Mouse (Mus musculus) MEL (cell line): ENCODE measurements around the gene Eif1b. TPM values are rescaled to one million over a fixed set of nuclear protein-coding genes. Genes with fewer than 3 reads are reported as not detected.
A peak's percentile ranks its signal among the peaks of the same experiment; 100 is the strongest.

Experiments used
- DNase-seq: peaks from one replicate; pipeline ENCODE4 v3.0.0; 2011; ENCODE audit warnings: low read depth, low spot score
- H3K27ac ChIP-seq: 2 replicates; pipeline ENCODE4 v1.5.1; 2012; ENCODE audit warnings: low read depth, mild to moderate bottlenecking, control low read depth, low read length, moderate library complexity; ENCODE audit not compliant: control insufficient read depth
- H3K27me3 ChIP-seq, 2 experiments: fragments of 150-350 bp in 1 of 2; sonication (generic) in 1 of 2; 2 replicates each; pipeline ENCODE4 v1.6.1; 2012; ENCODE audit warnings: low read length in 2 of 2, mild to moderate bottlenecking in 2 of 2, improper control_type of control experiment in 1 of 2, moderate library complexity in 1 of 2; ENCODE audit not compliant: insufficient read depth in 2 of 2, control insufficient read depth in 1 of 2
- H3K36me3 ChIP-seq, 2 experiments: 2 replicates each; pipeline ENCODE4 v1.6.1; 2012 to 2014; ENCODE audit warnings: low read length in 2 of 2, improper control_type of control experiment in 1 of 2, inconsistent platforms in 1 of 2, mild to moderate bottlenecking in 1 of 2; ENCODE audit not compliant: insufficient read depth in 2 of 2, control insufficient read depth in 1 of 2
- H3K4me1 ChIP-seq, 2 experiments: fragments of 150-350 bp in 1 of 2; sonication (generic) in 1 of 2; 2 replicates each; pipeline ENCODE4 v1.6.1; 2012; ENCODE audit warnings: low read length in 2 of 2, improper control_type of control experiment in 1 of 2, mild to moderate bottlenecking in 1 of 2; ENCODE audit not compliant: insufficient read depth in 2 of 2, control insufficient read depth in 1 of 2
- H3K4me3 ChIP-seq, 2 experiments: fragments of 150-350 bp in 1 of 2; sonication (generic) in 1 of 2; 2 replicates each; pipeline ENCODE4 v1.5.1; 2012; ENCODE audit warnings: low read depth in 2 of 2, low read length in 2 of 2, mild to moderate bottlenecking in 2 of 2, moderate library complexity in 2 of 2, control low read depth in 1 of 2, improper control_type of control experiment in 1 of 2; ENCODE audit not compliant: control insufficient read depth in 1 of 2, insufficient read depth in 1 of 2
- H3K79me2 ChIP-seq: 2 replicates; pipeline ENCODE4 v1.6.1; 2012; ENCODE audit warnings: mild to moderate bottlenecking, low read length, moderate library complexity; ENCODE audit not compliant: control insufficient read depth, poor library complexity, insufficient read depth
- H3K9ac ChIP-seq: 2 replicates; pipeline ENCODE4 v1.6.1; 2012; ENCODE audit warnings: low read depth, mild to moderate bottlenecking, control low read depth, low read length, moderate library complexity; ENCODE audit not compliant: control insufficient read depth, poor library complexity, severe bottlenecking
- H3K9me3 ChIP-seq: fragments of 150-350 bp; sonication (generic); replicated peaks from 2 replicates; pipeline ENCODE4 v1.6.1; 2012; ENCODE audit warnings: mild to moderate bottlenecking, low read length, improper control_type of control experiment, moderate library complexity; ENCODE audit not compliant: insufficient read depth
- CHD1 ChIP-seq: IDR thresholded peaks from 2 replicates; pipeline ENCODE4 v1.6.1; 2012; ENCODE audit warnings: low read depth, mild to moderate bottlenecking, inconsistent platforms, low read length, improper control_type of control experiment
- CHD2 ChIP-seq: IDR thresholded peaks from 2 replicates; pipeline ENCODE4 v1.6.1; 2011; ENCODE audit warnings: low read length, improper control_type of control experiment
- CTCF ChIP-seq, 3 experiments: IDR thresholded peaks in 2 of 3; conservative IDR thresholded peaks in 1 of 3; 2 replicates each; pipeline ENCODE4 v1.5.1; 2011 to 2012; ENCODE audit warnings: low read length in 3 of 3, low read depth in 2 of 3, mild to moderate bottlenecking in 2 of 3, improper control_type of control experiment in 1 of 3, inconsistent platforms in 1 of 3, mixed read lengths in 1 of 3, moderate library complexity in 1 of 3; ENCODE audit not compliant: control insufficient read depth in 1 of 3, insufficient read depth in 1 of 3, poor library complexity in 1 of 3, severe bottlenecking in 1 of 3
- EP300 ChIP-seq, 2 experiments: IDR thresholded peaks; 2 replicates each; pipeline ENCODE4 v1.6.1; 2011; ENCODE audit warnings: improper control_type of control experiment in 2 of 2, low read length in 2 of 2, low read depth in 1 of 2, mild to moderate bottlenecking in 1 of 2
- ETS1 ChIP-seq: IDR thresholded peaks from 2 replicates; pipeline ENCODE4 v1.6.1; 2012; ENCODE audit warnings: low read depth, mild to moderate bottlenecking, inconsistent platforms, low read length, improper control_type of control experiment, moderate library complexity
- GABPA ChIP-seq: IDR thresholded peaks from 2 replicates; pipeline ENCODE4 v1.6.1; 2012; ENCODE audit warnings: low read depth, mild to moderate bottlenecking, inconsistent platforms, low read length, improper control_type of control experiment, moderate library complexity
- GATA1 ChIP-seq: IDR thresholded peaks from 2 replicates; pipeline ENCODE4 v1.6.1; 2011; ENCODE audit warnings: low read depth, low read length, improper control_type of control experiment
- KAT2A ChIP-seq: conservative IDR thresholded peaks from 2 replicates; pipeline ENCODE4 v1.6.1; 2012; ENCODE audit warnings: low read depth, low read length, improper control_type of control experiment, inconsistent platforms
- MAZ ChIP-seq: IDR thresholded peaks from 2 replicates; pipeline ENCODE4 v1.6.1; 2012; ENCODE audit warnings: low read depth, mild to moderate bottlenecking, inconsistent platforms, low read length, improper control_type of control experiment
- MEF2A ChIP-seq: IDR thresholded peaks from 2 replicates; pipeline ENCODE4 v1.6.1; 2014; ENCODE audit warnings: low read depth, mild to moderate bottlenecking, inconsistent platforms, low read length, improper control_type of control experiment; ENCODE audit not compliant: poor library complexity, insufficient replicate concordance, severe bottlenecking; ENCODE audit errors: extremely low read depth
- MXI1 ChIP-seq: IDR thresholded peaks from 2 replicates; pipeline ENCODE4 v1.6.1; 2011; ENCODE audit warnings: mild to moderate bottlenecking, low read depth, low read length, improper control_type of control experiment
- MYB ChIP-seq: IDR thresholded peaks from 2 replicates; pipeline ENCODE4 v1.6.1; 2011; ENCODE audit warnings: mild to moderate bottlenecking, low read depth, low read length, improper control_type of control experiment
- NELFE ChIP-seq: IDR thresholded peaks from 2 replicates; pipeline ENCODE4 v1.6.1; 2011; ENCODE audit warnings: low read depth, low read length, improper control_type of control experiment
- POLR2A ChIP-seq, 2 experiments: IDR thresholded peaks; 2 replicates each; pipeline ENCODE4 v1.6.1; 2011 to 2012; ENCODE audit warnings: low read length in 2 of 2, mild to moderate bottlenecking in 2 of 2, control low read depth in 1 of 2, improper control_type of control experiment in 1 of 2, low read depth in 1 of 2, moderate library complexity in 1 of 2; ENCODE audit not compliant: control insufficient read depth in 1 of 2, insufficient read depth in 1 of 2, poor library complexity in 1 of 2
- RAD21 ChIP-seq: IDR thresholded peaks from 2 replicates; pipeline ENCODE4 v1.6.1; 2011; ENCODE audit warnings: mild to moderate bottlenecking, low read depth, low read length, improper control_type of control experiment
- RCOR1 ChIP-seq: IDR thresholded peaks from 2 replicates; pipeline ENCODE4 v1.6.1; 2012; ENCODE audit warnings: low read depth, mild to moderate bottlenecking, inconsistent platforms, low read length, improper control_type of control experiment
- SIN3A ChIP-seq: IDR thresholded peaks from 2 replicates; pipeline ENCODE4 v1.6.1; 2012; ENCODE audit warnings: low read length, improper control_type of control experiment, inconsistent platforms
- SMC3 ChIP-seq: IDR thresholded peaks from 2 replicates; pipeline ENCODE4 v1.6.1; 2011; ENCODE audit warnings: low read depth, low read length, improper control_type of control experiment
- TAL1 ChIP-seq: IDR thresholded peaks from 2 replicates; pipeline ENCODE4 v1.6.1; 2012; ENCODE audit warnings: mild to moderate bottlenecking, inconsistent platforms, low read length, moderate library complexity, mixed read lengths
- USF1 ChIP-seq: IDR thresholded peaks from 2 replicates; pipeline ENCODE4 v1.6.1; 2014; ENCODE audit warnings: low read depth, mild to moderate bottlenecking, inconsistent platforms, low read length, improper control_type of control experiment, moderate library complexity
- USF2 ChIP-seq, 2 experiments: IDR thresholded peaks; 2 replicates each; pipeline ENCODE4 v1.6.1; 2011 to 2012; ENCODE audit warnings: improper control_type of control experiment in 2 of 2, low read length in 2 of 2, borderline replicate concordance in 1 of 2, inconsistent platforms in 1 of 2, low read depth in 1 of 2, mild to moderate bottlenecking in 1 of 2; ENCODE audit not compliant: insufficient read depth in 1 of 2
- ZC3H11A ChIP-seq: IDR thresholded peaks from 2 replicates; pipeline ENCODE4 v1.6.1; 2012; ENCODE audit warnings: low read depth, mild to moderate bottlenecking, inconsistent platforms, low read length, improper control_type of control experiment
- ZKSCAN1 ChIP-seq: IDR thresholded peaks from 2 replicates; pipeline ENCODE4 v1.6.1; 2012; ENCODE audit warnings: low read depth, mild to moderate bottlenecking, inconsistent platforms, low read length, improper control_type of control experiment, moderate library complexity
- ZNF384 ChIP-seq: IDR thresholded peaks from 2 replicates; pipeline ENCODE4 v1.6.1; 2012; ENCODE audit warnings: low read depth, mild to moderate bottlenecking, inconsistent platforms, low read length, improper control_type of control experiment
- polyA plus RNA-seq, 2 experiments: library from polyadenylated mRNA; stranded (reverse) in 1 of 2; unstranded in 1 of 2; fragments of >175 nt in 1 of 2; fragments of >200 nt in 1 of 2; gene quantifications; 2 replicates each; pipeline versions ENCODE4 v1.2.1 to v1.2.4; 2012; ENCODE audit warnings: low replicate concordance in 2 of 2, low read depth in 1 of 2; ENCODE audit not compliant: insufficient read length in 2 of 2, insufficient read depth in 1 of 2, missing spikeins in 1 of 2
- total RNA-seq: library from RNA; depleted of rRNA; stranded (reverse); fragments of 300-350 nt; gene quantifications from 2 replicates; pipeline ENCODE4 v1.2.3, GENCODE M21; 2012

The Eif1b gene
- total and polyA plus RNA-seq, 3 experiments, result 54.3 to 110 TPM; not detected in 1

DNA sequence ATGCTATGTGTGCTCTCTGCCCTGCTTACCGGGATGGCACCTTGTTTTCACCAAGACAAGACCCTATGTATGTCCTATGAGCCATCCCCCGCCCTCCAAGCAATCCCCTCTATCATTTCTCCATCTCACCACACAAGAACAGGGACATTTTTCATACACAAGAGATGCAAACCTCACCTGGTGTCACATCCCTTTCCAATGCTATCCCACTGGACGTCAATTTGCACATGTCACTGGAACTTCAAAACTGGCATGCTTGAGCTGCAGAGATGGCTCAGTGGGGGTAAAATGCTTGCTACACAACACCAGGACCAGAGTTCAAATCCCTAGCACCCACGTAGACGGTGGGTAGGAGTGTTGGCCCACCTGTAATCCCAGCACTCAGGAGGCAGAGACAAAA is 6.0 kb downstream of the Eif1b start:
- H3K27me3 ChIP-seq, result no peaks in the 10 kb centered on the region
- no peak overlapping the region for H3K27ac ChIP-seq
- peaks cover 3 to 5% of the 10 kb centered on the region in 2 experiments; a peak in 3 of 4 replicates for H3K36me3 ChIP-seq
- peaks cover 12% of the 10 kb centered on the region for H3K79me2 ChIP-seq
- H3K9ac ChIP-seq, result no peak overlapping the region
- no peak overlapping the region for H3K4me3 ChIP-seq
- peaks cover 0 to 10% of the 10 kb centered on the region in 2 experiments; a peak in 3 of 4 replicates for H3K4me1 ChIP-seq
- no peak for DNase-seq
- TF ChIP-seq CTCF (IDR thresholded peaks at IDR 0.05 in 2 of 3, conservative IDR thresholded peaks at IDR 0.05 in 1 of 3; ENCODE audit: control insufficient read depth in 1 of 3, insufficient read depth in 1 of 3, low read depth in 2 of 3, low read length in 3 of 3, poor library complexity in 1 of 3, severe bottlenecking in 1 of 3) (no peak), KAT2A (no peak), GABPA (no peak), MYB (no peak), SIN3A (no peak), USF2 (IDR thresholded peaks at IDR 0.05; ENCODE audit: borderline replicate concordance in 1 of 2, insufficient read depth in 1 of 2, low read depth in 1 of 2, low read length in 2 of 2) (no peak), CHD1 (no peak), POLR2A (IDR thresholded peaks at IDR 0.05; ENCODE audit: control insufficient read depth in 1 of 2, insufficient read depth in 1 of 2, low read depth in 1 of 2, low read length in 2 of 2, poor library complexity in 1 of 2) (no peak), GATA1 (no peak), SMC3 (no peak), ZKSCAN1 (no peak), EP300 (IDR thresholded peaks at IDR 0.05; ENCODE audit: low read depth in 1 of 2, low read length in 2 of 2) (no peak), CHD2 (no peak), MEF2A (no peak), MAZ (no peak), RAD21 (no peak)
- H3K9me3 ChIP-seq, result no peaks in the 10 kb centered on the region

DNA sequence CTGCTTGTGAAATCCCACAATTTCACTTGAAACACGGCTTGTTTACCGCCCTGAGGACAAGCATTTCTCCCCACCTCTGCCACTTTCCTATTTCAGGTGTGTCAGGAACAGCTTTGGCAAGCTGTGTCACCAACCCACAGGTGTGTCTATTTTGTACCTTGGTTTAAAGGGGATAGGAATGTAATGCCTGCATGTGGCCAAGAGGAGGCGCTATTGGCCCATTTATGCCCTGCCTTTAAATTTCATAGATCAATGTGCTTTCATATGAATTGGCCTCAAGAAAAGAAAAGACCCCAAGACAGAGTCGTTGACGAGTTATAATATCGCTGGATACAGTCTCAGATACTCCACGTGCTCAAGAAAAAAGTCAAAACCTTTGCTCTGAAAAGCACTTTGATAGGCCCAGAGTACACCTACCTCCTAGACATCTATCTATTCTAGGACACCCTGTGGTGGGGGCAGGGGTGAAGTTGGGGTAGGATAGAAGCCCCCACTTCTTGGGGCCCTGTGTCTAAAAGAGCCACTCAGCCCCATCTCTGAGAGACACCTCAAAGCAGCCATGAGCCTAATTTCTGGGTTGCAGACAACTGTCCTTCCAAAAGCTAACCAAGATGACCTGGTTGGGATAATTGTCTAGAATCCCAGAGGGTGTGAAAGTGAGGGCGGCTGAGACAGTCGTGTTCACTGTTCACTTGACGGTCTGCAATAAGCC is 9.3 kb downstream of the Eif1b start:
- no peak for TF ChIP-seq ZKSCAN1
- no peak for TF ChIP-seq ETS1
- no peak for TF ChIP-seq TAL1
- peak; percentile 71 to 92 (median 85) for TF ChIP-seq CTCF (IDR thresholded peaks at IDR 0.05 in 2 of 3, conservative IDR thresholded peaks at IDR 0.05 in 1 of 3; ENCODE audit: control insufficient read depth in 1 of 3, insufficient read depth in 1 of 3, low read depth in 2 of 3, low read length in 3 of 3, poor library complexity in 1 of 3, severe bottlenecking in 1 of 3)
- no peak for TF ChIP-seq ZNF384
- TF ChIP-seq RAD21, result peak; percentile 87
- no peak for TF ChIP-seq CHD2
- 0 out of 2 replicates have a peak, but pooled peaks have one; percentile 6 for TF ChIP-seq SIN3A
- TF ChIP-seq ZC3H11A, result peak; percentile 36
- no peak for TF ChIP-seq RCOR1
- no peak for TF ChIP-seq NELFE
- TF ChIP-seq USF1, result no peak
- TF ChIP-seq MXI1, result no peak
- TF ChIP-seq MEF2A, result no peak
- TF ChIP-seq SMC3, result peak; percentile 51
- no peak for TF ChIP-seq CHD1
- Histone ChIP-seq H3K27ac (no peak overlapping the region), H3K9me3 (no peaks in the 10 kb centered on the region), H3K9ac (no peak overlapping the region), H3K79me2 (no peaks in the 10 kb centered on the region), H3K4me3 (no peak overlapping the region), H3K36me3 (no peaks in the 10 kb centered on the region; a peak in 1 of 4 replicates), H3K4me1 (peaks cover 0 to 3% of the 10 kb centered on the region in 2 experiments; a peak in 2 of 4 replicates), H3K27me3 (no peaks in the 10 kb centered on the region)
- DNase-seq, result peak; percentile 53
